Mouse (Mus musculus): ENCODE data around the gene Fcnb.
A peak's percentile ranks its signal among the peaks of the same experiment; 100 is the strongest.

Fcnb gene

DNA sequence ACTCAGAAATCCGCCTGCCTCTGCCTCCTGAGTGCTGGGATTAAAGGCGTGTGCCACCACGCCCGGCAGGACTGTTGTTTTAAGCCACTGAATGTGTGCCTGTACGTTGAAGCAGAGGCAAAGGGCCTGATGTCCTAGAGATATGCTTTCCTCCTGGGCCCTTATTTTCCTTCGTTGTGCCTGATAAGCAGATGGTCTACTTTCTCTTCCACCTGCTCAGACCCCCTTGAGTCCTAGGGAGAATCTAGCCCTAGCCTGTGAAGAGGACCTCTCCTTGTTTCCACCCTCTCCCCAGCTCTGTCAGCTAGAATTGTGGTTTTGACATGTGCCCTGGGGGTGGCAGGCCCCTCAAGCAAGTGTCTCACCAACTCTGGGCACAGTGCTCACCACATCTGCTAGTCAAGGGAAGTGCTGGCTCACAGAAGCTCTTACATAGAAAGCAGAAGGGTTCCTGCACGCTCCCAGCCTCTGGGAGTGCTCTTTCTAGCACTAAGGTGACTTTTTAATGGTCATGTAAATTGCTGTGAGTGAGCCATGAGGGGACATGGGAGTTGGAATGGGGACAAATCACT lies 9.0 kb downstream of the Fcnb start:
- DNase-seq = no peak

DNA sequence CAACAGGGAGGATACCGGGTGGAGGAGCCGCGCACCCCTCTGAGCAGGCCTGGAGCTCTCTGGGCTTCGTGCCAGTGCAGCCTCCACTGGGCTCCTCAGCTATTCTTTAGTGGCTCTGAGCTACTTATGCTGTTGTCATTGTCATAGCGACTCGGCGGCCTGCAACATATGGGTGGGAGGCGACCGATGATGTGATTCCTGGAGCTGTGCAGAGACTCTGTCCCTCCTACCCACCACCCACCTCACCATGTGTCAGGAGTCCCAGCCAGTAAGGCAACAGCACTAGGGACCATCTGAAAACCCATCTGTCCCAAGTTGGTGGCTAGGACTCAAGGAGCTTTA lies 16.2 kb downstream of the Fcnb start:
- peak; percentile 56 for DNase-seq

DNA sequence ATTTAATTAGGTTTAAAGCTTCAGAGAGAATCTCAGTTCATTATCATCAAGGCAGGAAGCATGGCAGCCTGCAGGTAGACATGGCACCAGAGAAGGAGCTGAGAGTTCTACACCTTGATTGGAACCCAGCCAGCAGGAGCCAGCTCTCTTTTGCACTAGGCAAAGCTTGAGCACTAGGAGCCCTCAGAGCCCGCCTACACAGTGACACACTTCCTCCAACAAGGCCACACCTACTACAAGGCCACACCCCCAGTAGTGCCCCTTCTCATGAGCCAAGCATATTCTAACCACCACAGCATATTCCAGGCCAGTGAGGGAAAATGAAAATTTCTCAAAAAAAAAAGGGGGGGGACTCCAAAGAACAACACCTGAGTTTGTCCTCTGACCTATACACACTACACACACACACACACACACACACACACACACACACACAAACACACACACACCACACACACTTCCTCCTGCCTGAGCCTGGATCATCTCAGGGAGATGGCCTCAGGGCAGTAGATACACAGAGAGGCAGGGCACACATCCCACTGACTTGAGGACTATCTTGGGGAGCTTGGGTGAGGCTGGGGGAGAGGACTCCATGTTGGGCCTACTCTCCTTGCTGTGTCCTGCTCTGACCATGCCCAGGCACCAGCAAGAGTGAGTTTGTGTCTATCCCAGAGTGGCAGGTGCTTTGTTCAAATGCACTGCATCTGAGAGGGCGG lies 16.7 kb downstream of the Fcnb start:
- DNase-seq = no peak

DNA sequence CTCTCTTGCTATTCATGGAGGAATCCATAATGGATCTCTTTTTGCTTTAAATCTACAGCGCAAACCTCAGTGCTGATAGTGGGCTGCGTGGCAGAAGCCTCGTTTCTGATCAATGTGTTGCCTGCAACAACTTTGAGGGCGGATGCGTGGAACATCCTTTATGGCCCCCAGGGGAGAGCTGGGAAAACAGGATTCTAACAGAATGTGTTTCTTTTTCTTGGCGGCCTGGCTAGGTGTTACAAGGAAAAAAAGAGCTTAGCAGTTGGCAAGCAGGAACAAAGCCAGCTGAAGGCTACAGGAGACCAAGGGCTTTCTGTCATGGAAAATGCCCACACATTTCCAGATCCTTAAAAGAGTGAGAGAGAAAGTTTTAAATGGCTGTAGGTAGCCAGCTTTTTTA lies 17.5 kb downstream of the Fcnb start:
- peak; percentile 17 for DNase-seq

DNA sequence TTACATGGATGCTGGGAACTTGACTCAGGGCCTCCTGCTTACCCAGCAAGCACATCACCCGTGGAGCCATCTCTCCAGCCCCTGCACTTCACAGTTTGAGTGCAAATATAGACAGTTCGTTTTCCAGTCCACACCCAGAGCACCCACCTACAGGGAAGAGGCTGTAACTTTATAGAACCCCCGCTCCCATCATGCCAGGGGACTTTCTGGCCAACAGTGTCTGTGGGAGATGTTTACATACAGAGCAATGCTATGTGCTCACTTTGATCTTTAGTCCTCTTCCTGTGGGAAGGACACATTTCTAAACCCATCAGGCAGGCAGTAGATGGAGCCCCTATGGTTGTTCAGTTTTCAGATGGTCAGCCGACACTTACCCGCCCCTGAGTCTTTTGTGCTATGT lies 18.0 kb downstream of the Fcnb start:
- no peak for DNase-seq

DNA sequence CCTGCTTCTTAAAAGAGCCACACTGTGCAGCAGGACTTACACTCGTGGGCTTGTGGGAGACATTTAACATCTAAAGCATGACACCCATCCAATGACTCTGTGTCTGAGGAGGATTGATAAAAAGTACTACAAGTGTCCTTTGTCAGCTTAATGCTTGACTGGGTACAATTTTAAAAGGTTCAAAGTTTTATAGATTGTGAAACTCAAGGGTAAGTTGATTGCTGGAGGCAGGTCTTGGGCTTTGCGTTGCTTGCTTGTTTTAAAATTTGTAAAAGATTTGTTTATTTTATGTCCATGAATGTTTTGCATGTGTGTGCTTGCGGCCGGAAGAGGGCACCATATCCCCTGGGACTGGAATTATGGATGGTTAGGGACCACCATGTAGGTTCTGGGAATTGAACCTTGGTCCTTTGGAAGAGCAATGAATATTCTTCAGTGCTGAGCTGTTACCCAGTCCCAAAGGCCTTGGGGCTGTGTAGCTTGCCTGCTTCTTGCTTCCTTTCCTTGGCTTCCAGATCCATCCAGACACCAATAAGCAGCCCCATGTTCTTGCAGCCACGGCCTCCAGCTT lies 19.5 kb downstream of the Fcnb start:
- DNase-seq = no peak

DNA sequence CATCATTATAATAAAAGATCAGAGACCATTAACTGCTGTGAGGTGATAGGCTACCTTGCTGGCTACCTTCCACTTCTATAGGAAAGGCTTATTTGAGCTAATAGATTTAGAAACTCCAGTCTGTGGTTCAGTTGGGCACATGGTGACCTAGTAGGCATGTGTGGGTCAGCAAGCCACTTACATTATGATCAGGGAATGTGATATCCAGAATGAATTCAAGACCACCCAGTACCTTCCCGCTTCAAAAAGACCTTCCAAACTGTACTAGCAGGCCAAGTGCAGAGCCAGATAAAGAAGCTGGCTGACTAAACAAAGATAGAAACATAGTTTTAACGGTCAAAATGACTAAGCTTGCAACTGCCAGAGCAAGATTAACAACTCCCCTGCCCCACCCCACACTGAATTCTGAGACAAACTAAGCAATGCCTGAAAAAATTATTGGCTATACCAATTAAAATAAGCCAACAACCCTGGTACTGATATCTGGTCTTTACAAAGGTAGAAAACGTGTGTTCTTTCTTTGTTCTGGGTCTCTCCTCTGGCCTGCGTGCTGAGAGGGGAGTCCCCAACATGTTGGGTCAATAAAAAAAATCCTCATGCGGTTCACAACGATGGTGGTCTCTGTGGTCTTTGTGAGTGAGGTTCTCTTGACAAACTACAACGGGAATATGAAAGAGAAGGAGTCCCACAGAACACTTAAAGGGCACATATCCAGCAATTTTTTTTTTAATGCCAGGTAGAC lies 20.2 kb downstream of the Fcnb start:
- no peak for DNase-seq

DNA sequence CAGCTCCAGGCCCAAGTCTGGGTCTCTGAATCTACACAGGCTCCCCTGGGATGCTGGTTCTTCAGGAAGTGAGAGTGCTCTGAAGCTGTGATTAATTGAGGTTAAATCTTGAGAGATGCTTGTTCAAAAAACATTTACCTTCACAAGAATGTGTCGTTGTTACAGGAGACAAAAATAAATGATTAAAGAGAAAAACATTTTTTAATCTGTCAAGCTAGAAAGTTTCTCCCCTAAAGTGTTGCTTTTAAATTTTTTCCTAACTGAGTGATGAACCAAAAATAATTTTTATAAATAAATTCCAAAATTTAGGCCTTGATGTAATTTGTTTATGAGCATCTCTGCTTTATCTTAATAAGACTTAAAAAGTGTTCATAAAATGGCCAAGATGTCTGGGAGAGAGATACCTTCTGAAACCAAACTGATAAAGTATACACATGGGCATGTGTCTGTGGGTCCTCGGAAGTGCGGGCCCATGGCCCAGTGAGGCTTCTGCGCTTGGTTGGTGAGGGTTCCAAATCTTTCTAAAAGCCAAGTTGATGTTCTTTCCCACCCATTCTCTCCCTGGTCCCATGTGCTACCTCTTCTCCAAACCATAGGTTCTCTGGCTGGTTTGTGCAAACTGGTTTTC lies 20.9 kb downstream of the Fcnb start:
- DNase-seq = no peak

DNA sequence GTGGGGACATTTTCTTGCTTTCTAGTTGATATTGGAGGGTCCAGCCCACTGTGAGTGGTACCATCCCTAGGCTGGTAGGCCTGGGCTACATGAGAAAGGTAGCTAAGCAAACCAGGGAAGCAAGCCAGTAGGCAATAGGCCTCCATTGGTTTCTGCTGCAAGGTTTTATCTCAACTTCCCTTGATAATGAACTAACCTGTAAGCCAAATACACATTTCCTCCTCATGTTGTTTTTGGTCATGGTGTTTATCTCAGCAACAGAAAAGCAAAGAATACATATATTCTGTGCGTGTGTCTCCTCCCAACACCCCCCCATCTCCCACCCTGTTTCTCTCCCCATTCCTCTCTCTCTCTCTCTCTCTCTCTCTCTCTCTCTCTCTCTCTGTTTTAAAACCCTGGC lies 24.8 kb downstream of the Fcnb start:
- no peak for DNase-seq

DNA sequence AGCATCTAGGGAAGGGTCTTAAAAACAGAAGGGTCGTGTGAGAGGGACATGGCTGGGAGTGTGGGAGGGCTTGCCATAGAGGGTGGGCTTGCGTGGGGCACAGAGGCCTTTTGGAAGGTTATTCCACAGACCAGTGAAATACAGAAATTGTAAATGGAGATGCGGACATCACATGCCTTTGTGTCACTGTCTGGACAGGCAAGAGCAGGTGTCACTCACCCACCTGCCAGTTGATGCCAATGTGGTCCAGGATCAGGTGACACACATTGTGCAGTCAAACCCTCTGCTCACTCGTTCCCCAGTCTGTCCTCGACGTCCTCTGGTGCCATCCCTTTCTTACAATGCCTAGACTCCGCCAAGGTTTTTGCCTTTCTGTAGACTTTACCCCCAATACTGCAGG lies 37.6 kb downstream of the Fcnb start:
- DNase-seq = no peak

DNA sequence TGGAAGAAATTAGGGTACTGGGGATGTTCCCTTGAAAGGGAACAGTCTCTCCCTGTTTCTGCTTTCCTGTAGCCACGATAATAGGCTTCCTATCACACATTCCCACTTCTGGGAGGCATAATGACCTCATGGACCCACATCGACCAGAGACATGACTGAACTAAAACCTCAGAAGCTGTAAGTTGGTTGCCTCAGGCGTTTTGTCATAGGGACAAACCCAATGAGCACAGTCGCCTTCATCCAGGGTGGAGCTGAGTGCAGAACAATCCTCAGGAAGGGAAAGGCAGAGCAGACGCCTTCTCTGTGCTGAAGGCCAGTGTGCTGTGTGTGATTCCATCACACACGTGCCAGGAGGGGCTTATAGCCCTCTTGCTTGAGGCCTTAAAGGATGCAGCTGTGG lies 38.4 kb downstream of the Fcnb start:
- DNase-seq = no peak

DNA sequence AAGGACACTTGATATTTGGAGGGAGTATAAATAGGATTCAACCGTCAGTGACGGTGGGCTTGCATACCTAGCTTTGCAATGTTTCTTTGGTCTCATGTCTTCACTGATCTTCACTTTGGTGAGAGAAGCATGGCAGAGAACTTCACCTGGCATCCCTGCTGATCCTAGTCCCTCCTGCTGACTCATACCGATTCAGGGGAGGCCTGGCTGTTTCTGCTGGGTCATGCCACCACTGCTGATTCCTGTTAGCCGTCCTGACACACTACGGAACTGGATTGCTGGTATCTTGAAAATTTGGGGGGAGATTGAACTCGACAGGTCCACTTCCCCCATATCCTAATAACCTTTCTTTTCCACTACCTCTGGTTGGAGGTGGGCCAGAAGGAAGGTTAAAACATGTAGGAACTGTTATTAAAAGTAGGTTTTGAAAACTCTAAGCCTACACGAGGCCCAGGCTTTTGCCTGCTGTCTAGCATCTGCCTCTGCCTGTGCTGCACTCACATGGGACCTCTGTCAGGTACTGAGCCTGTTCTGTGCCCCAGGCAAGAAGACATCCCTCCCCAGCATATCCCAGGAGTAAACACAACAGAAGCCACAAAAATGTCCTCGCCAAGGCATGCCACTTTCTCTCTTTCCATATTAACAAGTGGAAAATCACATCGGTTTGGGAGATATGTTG lies 39.6 kb downstream of the Fcnb start:
- no peak for DNase-seq

DNA sequence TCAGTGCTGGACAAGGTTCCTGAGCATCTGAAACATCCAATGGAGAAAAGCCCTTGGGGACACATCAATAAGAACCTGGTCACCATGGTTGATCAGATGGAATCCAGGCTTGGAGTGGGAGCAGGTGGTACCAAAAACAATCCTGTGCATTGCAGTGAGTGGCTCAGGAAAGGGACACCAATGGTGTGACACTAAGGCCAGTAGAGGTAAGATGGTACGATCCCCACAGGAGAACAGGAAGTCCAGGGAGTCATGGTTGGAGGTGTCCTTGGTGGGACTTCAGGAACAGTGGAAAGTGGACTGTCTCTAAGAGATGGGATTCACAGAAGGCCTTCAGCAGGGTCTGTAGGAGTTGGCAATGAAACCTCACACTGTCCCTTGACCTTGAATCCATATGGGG lies 44.2 kb downstream of the Fcnb start:
- DNase-seq = no peak

DNA sequence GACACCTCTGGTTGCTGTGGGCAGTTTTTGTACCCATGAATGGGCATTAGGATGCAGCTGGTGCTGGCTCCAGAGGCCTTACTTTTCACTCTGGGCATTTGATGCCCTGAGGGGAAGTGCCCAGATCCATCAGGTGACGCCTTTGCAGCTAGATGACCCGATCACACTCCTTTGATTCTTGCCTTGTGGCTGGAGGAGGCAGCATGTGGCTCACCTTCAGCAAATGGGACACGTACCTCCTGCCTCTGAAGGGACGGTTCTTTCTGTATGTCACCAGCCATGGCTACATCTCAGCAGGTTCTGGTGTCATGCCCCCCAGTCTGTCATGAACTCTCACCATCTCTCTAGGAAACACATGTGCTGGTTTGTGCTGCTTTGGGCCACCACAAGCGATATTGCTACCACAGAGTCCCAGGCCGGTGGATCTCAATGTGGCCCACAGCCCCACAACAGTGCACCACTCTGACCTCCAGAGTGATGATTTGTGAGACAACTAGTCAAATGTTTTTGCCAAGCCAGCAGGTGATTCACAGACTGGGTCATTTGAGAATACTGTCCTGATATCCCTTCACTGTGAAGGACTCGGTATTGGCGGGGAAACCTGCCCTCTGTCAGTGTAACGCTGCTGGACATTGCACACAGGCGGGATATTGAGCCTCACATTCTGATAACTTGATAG lies 44.9 kb downstream of the Fcnb start:
- no peak for DNase-seq

DNA sequence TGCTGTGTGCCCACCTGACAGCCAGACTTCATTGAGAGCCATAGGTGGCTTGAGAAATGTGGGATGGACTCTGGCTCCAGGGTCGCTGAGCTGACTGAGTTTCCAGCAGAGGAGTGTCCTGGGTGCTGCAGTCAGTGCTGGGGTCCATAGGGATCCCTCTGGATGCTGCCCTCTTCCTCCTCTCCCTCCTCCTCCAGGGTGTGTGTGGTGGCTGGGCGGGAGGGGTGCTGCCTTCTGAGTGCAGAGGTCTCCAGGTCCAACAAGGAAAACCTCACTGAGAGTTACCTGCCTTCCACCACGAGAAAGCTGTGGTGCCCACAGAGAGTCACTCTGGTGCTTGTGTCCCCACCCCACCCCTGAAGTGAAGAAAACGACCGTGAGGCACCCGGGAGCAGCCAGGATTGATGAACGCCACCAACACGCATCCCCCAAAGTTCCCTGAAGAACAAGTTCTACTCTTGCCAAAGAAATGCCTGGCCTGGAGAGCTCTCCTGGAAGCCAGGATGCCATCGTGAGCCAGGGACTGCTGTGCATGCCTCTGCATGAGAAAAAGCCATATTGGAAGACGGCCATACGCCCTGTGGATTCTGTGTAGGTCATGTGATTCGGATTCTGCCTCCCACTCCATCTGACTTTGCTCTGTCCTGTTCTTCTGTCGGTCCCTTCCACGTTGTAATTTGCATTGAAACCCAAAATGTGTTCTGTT lies 46.1 kb downstream of the Fcnb start:
- peak; percentile 49 for DNase-seq

DNA sequence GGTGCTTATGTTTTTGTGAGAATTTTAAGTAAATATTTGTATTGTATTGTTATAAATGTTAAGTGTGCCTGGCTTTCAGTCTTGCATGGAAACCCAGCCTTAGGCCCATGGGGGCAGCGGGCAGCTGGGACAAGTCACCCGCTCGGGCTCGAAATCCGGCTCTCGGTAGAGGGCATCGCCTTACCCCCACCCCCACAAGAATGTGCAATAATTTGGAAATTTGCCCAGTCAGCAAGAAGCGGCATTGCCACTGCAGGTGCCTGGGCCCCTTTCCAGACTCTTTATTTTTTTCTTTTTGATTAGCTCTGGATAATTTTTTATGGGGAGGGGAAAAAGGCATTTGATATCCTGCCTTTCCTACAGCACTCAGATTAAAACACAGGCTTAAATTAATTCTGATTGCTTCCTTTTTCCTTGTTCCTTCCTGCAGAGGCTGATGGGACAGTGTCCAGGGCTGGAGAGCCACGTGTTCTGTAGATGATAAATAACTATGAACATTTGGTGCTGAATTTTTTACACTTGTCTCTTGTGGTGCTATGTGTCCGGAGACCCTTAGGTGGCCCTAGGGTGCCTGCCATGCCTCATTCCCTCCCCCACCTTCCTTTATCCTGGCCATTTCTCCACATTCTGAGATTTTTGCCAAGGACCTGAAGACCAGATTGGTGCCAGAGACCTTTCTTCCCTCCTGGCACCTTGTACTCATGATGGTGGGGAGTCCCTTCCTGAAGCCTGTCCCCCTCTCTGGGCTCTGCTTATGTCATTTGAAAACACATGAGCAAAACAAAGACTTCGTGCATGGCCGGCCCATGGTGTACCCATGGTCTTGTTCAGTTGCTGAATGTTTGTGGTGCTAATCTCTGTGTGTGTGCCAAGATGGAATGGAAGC lies 46.9 kb downstream of the Fcnb start:
- DNase-seq = no peak

DNA sequence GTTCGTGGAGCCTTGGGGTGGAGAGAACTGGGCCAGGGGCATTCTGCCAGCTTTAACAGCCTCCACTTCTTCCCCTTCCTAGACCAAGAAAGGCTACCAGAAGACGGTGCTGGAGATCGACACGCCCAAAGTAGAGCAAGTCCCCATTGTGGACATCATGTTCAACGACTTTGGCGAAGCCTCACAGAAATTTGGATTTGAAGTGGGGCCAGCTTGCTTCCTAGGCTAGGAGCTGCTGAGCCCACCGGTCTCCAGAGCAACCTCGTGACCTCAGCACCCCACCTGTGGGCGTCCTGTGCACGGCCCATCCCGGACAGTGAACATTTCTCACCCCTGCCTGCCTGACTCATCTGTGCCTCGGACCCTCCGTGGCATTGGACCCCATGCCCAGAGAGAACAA lies 47.9 kb downstream of the Fcnb start:
- no peak for DNase-seq

DNA sequence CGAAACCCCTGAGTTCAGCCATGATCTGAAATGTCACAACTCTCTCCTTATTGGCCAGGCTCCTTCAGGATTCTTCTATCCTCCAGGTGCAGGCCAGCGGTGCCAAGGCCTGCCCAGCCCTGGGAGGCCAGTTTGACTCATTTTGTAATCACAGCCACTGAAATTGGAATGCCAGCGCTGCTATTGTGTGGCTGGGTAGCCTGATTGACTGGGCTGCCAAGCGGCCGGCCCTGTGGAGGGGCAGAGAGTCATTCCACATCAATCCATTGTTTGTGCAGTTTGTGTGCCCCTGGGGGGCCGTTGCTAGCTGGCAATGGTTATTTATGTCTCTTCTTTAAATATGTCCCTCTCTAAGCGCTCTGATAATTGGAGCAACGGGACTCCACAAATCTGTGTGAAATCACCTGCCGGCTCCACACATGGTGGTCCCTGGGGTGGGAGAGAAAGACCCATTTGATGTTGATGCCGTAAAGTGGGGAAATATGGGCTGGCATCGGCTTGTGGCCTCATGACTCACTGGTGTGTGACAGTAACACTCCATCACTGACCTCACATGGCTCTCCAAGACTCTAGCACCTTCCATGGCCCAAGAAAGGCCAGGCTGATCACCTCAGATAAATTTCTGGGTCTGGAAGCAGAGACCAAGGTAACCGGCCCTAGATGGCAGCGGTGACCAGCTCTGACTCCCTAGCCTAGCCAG lies 50.5 kb downstream of the Fcnb start:
- no peak for DNase-seq

DNA sequence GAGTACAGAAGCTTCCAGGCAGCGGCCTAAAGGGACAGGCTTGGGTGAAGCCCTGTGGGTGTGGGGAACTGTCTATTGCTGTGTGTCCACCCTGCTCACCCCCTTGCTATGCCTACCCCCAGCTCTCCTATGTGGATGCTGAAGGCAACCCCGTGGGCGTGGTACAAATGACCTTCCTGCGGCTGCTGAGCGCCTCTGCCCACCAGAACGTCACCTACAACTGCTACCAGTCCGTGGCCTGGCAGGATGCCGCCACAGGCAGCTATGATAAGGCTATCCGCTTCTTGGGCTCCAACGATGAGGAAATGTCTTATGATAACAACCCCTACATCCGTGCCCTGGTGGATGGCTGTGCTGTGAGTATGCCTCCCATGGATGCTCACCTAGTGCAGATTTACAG lies 52.2 kb downstream of the Fcnb start:
- DNase-seq = no peak

DNA sequence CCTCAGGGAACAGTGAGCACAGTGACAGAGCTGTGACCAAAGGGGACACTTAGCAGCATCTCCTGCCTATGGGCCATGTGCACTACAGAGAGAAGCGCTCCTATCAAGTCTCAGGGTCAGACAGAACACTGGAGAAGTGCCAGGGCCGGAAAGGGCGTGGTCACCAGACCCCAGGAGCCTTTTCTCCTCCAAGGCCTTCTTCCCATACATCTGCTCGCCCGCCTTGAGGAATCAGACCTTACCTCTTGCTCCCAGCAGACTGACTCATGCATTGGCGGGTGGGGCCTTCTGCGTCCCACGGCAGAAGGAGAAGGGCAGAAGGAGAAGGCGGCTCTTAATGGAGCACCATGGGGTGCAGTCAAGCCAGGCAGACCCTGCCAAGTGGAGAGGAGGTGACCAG lies 52.8 kb downstream of the Fcnb start:
- DNase-seq = no peak
